Mouse (Mus musculus) kidney, postnatal 25 days (tissue): ENCODE results near the gene Tspoap1.
A peak's percentile ranks its signal among the peaks of the same experiment; 100 is the strongest.

Experiments used
- DNase-seq, 2 experiments: peaks; one replicate each; pipeline ENCODE4 v3.0.0; 2021; ENCODE audit warnings: mixed read lengths in 2 of 2

Tspoap1 gene

DNA sequence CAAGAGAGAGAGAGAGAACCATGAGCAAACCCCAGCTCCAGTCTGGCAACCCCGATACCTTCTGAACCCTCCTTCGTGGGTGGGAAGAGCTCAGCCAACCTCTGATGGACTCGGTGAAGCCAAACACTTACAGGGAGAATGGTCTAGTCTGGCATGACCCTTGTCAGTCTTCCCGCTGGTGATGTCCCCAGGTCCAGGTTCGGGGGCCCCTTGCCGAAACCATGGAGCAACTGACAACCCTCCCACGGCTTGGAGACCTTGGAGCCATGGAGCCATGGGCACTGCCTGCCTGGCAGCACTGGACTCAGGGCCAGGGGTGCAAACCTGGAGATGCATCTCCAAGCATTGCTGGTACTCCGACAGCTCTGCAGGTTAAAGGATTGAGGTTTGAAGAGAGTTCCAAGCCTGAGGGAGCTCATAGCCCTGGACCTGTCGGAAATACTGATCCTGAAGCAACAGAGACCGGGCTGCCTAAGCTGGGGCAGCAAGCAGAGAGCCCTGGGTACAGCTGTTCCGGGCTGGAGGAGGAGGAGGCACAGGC lies 910 bp downstream of the Tspoap1 start:
- DNase-seq = no peak

- DNase-seq = no peak
Observed at GRCm38 (mm10) chr11:87761806-87762701, 1.7 kb downstream of the Tspoap1 start.

- no peak for DNase-seq
Observed at GRCm38 (mm10) chr11:87762702-87763385, 2.5 kb downstream of the Tspoap1 start.

GRCm38 (mm10) chr11:87763511-87763987 lies 3.2 kb downstream of the Tspoap1 start:
- DNase-seq = peak; percentile 67 to 79

DNA sequence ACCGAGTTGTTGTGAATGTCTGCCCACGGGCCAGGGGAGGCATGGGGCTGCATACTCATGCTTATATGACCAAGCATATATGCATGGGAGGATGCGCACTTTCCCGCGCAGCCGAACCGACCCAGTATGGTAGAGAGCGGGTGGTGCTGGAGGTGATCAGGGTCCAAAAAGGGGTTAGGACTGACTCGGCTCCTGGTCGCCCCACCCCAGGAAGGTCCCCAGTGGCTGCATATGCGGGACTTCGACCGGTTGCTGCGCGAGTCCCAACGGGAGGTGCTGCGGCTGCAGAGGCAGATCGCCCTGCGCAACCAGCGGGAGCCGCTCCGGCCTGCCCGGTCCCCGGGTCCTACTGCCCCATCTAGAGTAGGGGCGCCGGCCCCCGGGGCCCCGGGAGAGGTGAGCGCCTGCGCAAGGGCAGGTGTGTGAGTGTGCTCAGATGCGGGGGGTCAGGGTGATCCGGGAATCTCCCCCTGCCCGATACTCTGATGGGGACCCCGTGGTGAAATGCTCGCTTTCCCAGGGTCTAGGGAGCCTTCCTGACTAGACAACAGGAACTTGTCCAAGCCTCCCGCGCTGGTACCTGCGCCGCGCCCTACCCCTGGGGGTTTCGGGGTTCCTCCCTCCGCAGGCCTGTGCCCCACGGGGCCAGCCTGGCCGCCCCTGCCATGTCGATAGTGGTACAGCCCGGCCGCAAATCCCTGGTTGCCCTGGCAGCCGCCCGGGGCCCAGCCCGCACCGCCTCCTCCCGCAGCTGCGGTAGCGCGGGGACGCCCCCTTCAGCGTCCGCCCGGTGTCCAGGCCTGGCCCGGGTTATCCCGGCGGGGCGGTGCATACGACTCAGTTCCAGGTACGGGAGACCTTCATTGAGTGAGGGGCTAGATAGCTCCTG lies 3.9 kb downstream of the Tspoap1 start:
- DNase-seq = peak; percentile 21 to 62

DNA sequence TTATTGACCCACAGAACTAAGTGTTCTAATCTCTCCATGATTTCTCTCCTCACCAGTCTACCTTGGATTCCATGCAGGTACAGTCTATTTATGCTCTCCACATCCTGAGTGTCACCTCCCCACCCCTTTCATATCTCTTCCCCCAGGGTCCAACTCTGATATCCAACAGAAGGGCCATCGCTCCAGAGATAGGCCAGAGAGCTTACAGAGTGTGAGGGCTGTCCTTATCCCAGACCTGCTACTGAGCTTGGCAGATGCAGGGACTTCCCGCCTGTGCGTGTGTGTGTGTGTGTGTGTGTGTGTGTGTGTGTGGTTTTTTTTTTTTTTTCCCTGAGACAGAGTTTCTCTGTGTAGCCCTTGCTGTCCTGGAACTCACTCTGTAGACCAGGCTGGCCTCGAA lies 8.4 kb downstream of the Tspoap1 start:
- DNase-seq = no peak

- DNase-seq = peak; percentile 74 to 85
Observed at GRCm38 (mm10) chr11:87770989-87771388, 10.6 kb downstream of the Tspoap1 start.

DNA sequence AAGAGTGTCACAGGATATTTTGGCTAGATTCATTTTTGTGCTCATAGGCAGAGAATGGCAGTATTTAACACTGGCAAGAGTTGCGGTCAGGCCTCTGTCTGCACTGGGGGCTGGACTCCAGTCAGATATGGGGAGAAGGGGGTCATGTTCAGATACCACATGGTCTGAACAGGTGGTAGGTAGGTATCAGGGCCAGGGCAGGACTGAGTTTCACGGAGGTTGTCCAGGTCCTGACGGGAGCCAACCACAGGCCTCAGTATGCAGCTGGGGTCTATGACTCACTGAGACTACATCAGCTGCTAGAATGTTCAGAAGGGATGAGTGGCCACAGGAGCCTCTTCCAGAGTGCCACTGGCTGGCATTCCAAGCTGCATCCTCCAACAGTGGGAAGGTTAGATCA lies 12.0 kb downstream of the Tspoap1 start:
- no peak for DNase-seq

GRCm38 (mm10) chr11:87778100-87778765 lies 17.9 kb downstream of the Tspoap1 start:
- DNase-seq = peak; percentile 81 to 94

DNA sequence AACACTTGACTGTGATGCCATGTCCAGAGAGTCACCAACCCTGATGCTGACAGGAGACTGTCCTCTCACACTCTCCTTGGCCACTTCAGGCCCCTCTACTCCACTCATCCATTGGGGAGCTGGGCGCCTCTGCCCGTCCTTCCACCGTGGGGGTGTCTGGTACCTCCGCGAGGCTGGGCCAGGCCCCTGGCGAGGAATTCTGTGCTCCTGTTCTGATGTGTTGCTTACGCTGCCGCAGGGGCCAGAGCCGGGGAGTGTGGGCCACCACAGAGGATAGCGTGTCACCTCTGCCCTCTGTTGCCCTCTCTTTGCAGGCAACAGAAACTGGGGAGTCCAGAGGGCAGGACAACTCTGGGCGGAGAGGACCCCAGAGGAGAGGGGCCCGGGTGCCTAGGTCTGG lies 18.6 kb downstream of the Tspoap1 start:
- DNase-seq = peak in 1 of 2 experiments; percentile 39

DNA sequence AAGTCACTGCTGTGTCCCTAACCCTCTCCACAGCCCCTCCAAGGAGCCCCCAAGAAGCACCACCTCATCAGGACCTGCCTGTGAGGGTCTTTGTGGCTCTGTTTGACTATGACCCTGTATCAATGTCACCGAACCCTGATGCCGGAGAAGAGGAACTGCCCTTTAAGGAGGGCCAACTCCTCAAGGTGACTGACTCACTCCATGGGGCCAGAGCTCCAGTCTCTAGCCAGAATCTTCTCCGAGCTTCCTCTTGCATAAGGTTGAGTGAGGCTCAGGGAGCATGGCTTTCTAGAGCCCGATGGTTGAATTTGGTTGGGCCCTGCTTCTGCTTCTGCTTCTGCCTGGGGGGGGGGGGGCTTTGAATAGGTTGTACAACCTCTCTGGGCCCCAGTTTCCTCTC lies 19.1 kb downstream of the Tspoap1 start:
- DNase-seq = no peak

- no peak for DNase-seq
Observed at GRCm38 (mm10) chr11:87780130-87780529, 19.8 kb downstream of the Tspoap1 start.

DNA sequence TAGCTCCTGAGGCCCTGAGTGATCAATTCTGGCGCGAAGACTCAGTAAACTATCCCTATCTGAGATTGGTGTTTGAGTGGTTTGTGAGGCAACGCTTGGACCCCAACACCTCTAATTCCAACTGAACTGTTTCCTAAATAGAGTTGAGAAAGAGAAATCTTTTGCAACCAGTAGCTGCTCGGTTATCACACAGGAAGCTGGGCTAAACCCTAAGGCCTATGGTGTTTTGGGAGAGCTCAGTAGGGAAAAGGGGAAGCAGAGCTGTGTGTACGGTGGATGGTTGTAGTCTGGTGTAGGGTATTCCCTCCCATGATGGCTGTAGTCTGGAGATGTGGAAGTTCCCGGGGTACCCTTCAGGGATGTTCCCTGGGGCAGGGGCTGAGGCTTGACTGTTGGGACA lies 29.7 kb downstream of the Tspoap1 start:
- DNase-seq = no peak

GRCm38 (mm10) chr11:87793460-87793859 lies 33.1 kb downstream of the Tspoap1 start, which contains the start of gene Mpo:
Gene Mpo (plus strand): TSS chr11:87793581.
- no peak for DNase-seq

GRCm38 (mm10) chr11:87801711-87802275 lies 41.5 kb downstream of the Tspoap1 start:
- no peak for DNase-seq

- DNase-seq = peak in 1 of 2 experiments; percentile 8
Observed at GRCm38 (mm10) chr11:87802621-87803020, 42.3 kb downstream of the Tspoap1 start.

DNA sequence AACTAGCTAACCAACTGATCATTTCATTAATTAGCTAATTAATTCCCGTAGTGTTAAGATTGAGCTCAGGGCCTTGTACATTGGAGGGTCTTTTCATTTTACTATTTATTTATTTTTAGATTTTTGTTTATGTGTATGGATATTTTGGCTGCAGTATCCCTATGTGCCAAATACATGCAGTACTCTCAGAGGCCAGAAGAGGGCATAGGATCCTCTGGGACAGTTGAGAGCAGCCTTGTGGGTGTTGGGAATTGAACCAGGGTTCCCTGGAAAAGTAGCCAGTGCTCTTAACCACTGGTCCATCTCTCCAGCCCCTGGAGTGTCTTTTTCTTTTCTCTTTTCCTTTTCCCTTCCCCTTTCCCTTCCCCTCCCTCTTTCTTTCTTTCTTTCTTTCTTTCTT lies 45.1 kb downstream of the Tspoap1 start:
- DNase-seq = peak in 1 of 2 experiments; percentile 51

GRCm38 (mm10) chr11:87807433-87807832 lies 47.1 kb downstream of the Tspoap1 start:
- DNase-seq = no peak

DNA sequence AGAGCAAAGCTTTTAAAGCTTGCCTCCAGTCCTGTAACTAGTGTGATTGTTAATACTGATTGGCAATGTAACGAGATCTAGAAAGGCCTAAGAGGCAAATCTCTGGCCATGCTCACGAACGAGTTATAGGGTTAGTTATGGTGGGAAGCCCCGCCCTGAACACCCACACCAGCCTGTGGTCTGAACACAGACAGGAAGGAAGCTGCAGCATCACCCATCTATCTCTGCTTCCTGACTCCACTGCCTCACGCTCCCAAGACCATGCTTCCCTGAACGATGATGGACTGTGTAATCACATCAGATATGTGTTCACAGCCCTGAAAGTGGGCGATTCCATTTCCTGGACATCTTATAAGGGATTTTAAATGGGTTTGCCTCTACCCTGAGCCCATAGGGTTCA lies 47.9 kb downstream of the Tspoap1 start:
- DNase-seq = no peak

DNA sequence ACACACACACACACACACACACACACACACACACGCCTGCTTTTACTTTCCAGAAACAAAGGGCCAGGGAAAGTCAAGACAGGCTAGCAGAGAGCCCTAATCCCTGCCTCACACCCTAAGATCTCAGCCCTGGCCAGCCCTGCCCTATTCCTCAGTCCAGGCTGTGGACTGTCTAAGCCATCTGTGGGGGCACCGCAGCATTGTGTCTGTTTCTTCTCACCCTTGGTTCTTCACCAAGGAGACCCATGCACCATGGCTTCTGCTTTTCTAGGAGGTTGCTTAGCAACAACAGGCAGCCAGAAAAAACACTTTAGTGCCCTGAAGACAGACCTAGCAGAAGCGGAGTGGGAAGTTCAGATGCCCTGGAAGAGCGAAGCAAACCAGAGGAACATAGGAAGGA lies 51.1 kb downstream of the Tspoap1 start:
- no peak for DNase-seq

GRCm38 (mm10) chr11:87814831-87815230 lies 54.5 kb downstream of the Tspoap1 start:
- DNase-seq = no peak
